Mouse (Mus musculus): ENCODE data around the gene Dnajb9. TPM values are rescaled to one million over a fixed set of nuclear protein-coding genes. Genes with fewer than 3 reads are reported as not detected.
A peak's percentile ranks its signal among the peaks of the same experiment; 100 is the strongest.
"Not testable (repeated sequence)": the region's sequence is repeated elsewhere in the genome, so short reads cannot be mapped to it uniquely, and the experiment has no call there.

The Dnajb9 gene
- polyA plus RNA-seq (2016; fragmentation: Nextera tagmentation; extraction: Ambion mirVana) = 24.0 and 25.2 TPM in 2 replicates

GRCm38 (mm10) chr12:44209824-44210752 is at the start of gene Dnajb9:
Dnajb9 (minus strand) TSS chr12:44210326.
- peak; percentile 99 for ATAC-seq (ENCODE audit: insufficient number of reproducible peaks, insufficient read depth, low FRiP score, low TSS enrichment)
- H3K4me3 ChIP-seq = peak within 1 kb of the TSS; percentile 98
- peaks cover 3% of the 10 kb centered on the region for H3K36me3 ChIP-seq
- no peaks in the 10 kb centered on the region for H3K27me3 ChIP-seq
- H3K9me3 ChIP-seq = no peaks in the 10 kb centered on the region
- peak within 1 kb of the TSS; percentile 68 for H3K4me2 ChIP-seq (replicated peaks)
- peaks cover 8% of the 10 kb centered on the region for H3K4me1 ChIP-seq
- H3K9ac ChIP-seq = peak within 1 kb of the TSS; percentile 85
- WGBS = under 1% methylated on average over 77 of the region's 77 CpGs
- H3K27ac ChIP-seq = peak within 1 kb of the TSS; percentile 83

- H3K27me3 ChIP-seq = no peaks in the 10 kb centered on the region
- WGBS = 77% methylated on average over 9 of the region's 9 CpGs
- H3K9ac ChIP-seq = no peak overlapping the region
- no peak overlapping the region for H3K27ac ChIP-seq
- H3K4me1 ChIP-seq = no peaks in the 10 kb centered on the region
- no peak overlapping the region for H3K4me2 ChIP-seq (replicated peaks)
- no peak for ATAC-seq (ENCODE audit: insufficient number of reproducible peaks, insufficient read depth, low FRiP score, low TSS enrichment)
- H3K9me3 ChIP-seq = no peaks in the 10 kb centered on the region
- H3K36me3 ChIP-seq = no peaks in the 10 kb centered on the region
- H3K4me3 ChIP-seq = no peak overlapping the region
Observed at GRCm38 (mm10) chr12:44248309-44248977, 38.3 kb upstream of the Dnajb9 start.

- H3K36me3 ChIP-seq = no peaks in the 10 kb centered on the region
- 91% methylated on average over 3 of the region's 3 CpGs for WGBS
- H3K4me1 ChIP-seq = no peaks in the 10 kb centered on the region
- H3K9me3 ChIP-seq = no peaks in the 10 kb centered on the region
- no peak overlapping the region for H3K4me2 ChIP-seq (replicated peaks)
- ATAC-seq (ENCODE audit: insufficient number of reproducible peaks, insufficient read depth, low FRiP score, low TSS enrichment) = no peak
- no peak overlapping the region for H3K27ac ChIP-seq
- H3K9ac ChIP-seq = no peak overlapping the region
- no peak overlapping the region for H3K4me3 ChIP-seq
- no peaks in the 10 kb centered on the region for H3K27me3 ChIP-seq
Observed at GRCm38 (mm10) chr12:44245739-44246138, 35.6 kb upstream of the Dnajb9 start.

GRCm38 (mm10) chr12:44242407-44242806 is 32.3 kb upstream of the Dnajb9 start:
- Histone ChIP-seq H3K4me2 (replicated peaks) (no peak overlapping the region), H3K36me3 (no peaks in the 10 kb centered on the region), H3K9ac (no peak overlapping the region), H3K27me3 (no peaks in the 10 kb centered on the region), H3K9me3 (no peaks in the 10 kb centered on the region), H3K4me3 (no peak overlapping the region), H3K27ac (no peak overlapping the region), H3K4me1 (no peaks in the 10 kb centered on the region)
- no peak for ATAC-seq (ENCODE audit: insufficient number of reproducible peaks, insufficient read depth, low FRiP score, low TSS enrichment)
- WGBS = 92% methylated on average over 4 of the region's 4 CpGs

GRCm38 (mm10) chr12:44241090-44241489 is 31.0 kb upstream of the Dnajb9 start:
- no peak overlapping the region for H3K9ac ChIP-seq
- no peaks in the 10 kb centered on the region for H3K4me1 ChIP-seq
- no peaks in the 10 kb centered on the region for H3K27me3 ChIP-seq
- H3K4me3 ChIP-seq = no peak overlapping the region
- H3K27ac ChIP-seq = no peak overlapping the region
- H3K4me2 ChIP-seq (replicated peaks) = no peak overlapping the region
- H3K36me3 ChIP-seq = no peaks in the 10 kb centered on the region
- 80% methylated on average over 7 of the region's 7 CpGs for WGBS
- no peaks in the 10 kb centered on the region for H3K9me3 ChIP-seq
- ATAC-seq (ENCODE audit: insufficient number of reproducible peaks, insufficient read depth, low FRiP score, low TSS enrichment) = no peak

GRCm38 (mm10) chr12:44224650-44225049 is 14.5 kb upstream of the Dnajb9 start:
- no peak for ATAC-seq (ENCODE audit: insufficient number of reproducible peaks, insufficient read depth, low FRiP score, low TSS enrichment)
- no peaks in the 10 kb centered on the region for H3K9me3 ChIP-seq
- H3K27me3 ChIP-seq = no peaks in the 10 kb centered on the region
- H3K4me3 ChIP-seq = no peak overlapping the region
- H3K27ac ChIP-seq = no peak overlapping the region
- no peaks in the 10 kb centered on the region for H3K4me1 ChIP-seq
- WGBS = 76% methylated on average over 3 of the region's 3 CpGs
- H3K9ac ChIP-seq = no peak overlapping the region
- H3K4me2 ChIP-seq (replicated peaks) = no peak overlapping the region
- H3K36me3 ChIP-seq = no peaks in the 10 kb centered on the region

GRCm38 (mm10) chr12:44223044-44223443 is 12.9 kb upstream of the Dnajb9 start:
- H3K27ac ChIP-seq = no peak overlapping the region
- H3K9ac ChIP-seq = no peak overlapping the region
- H3K4me3 ChIP-seq = no peak overlapping the region
- no peaks in the 10 kb centered on the region for H3K4me1 ChIP-seq
- no peaks in the 10 kb centered on the region for H3K36me3 ChIP-seq
- H3K27me3 ChIP-seq = no peaks in the 10 kb centered on the region
- H3K9me3 ChIP-seq = no peaks in the 10 kb centered on the region
- H3K4me2 ChIP-seq (replicated peaks) = no peak overlapping the region
- 57% methylated on average over 3 of the region's 3 CpGs for WGBS
- no peak for ATAC-seq (ENCODE audit: insufficient number of reproducible peaks, insufficient read depth, low FRiP score, low TSS enrichment)

- no peak overlapping the region for H3K27ac ChIP-seq
- no peaks in the 10 kb centered on the region for H3K27me3 ChIP-seq
- peak overlapping the region; percentile 72 for H3K9ac ChIP-seq
- peak overlapping the region; percentile 70 for H3K4me3 ChIP-seq
- peak overlapping the region; percentile 83 for H3K4me2 ChIP-seq (replicated peaks)
- no peaks in the 10 kb centered on the region for H3K4me1 ChIP-seq
- H3K36me3 ChIP-seq = no peaks in the 10 kb centered on the region
- no peaks in the 10 kb centered on the region for H3K9me3 ChIP-seq
- no peak for ATAC-seq (ENCODE audit: insufficient number of reproducible peaks, insufficient read depth, low FRiP score, low TSS enrichment)
- 2% methylated on average over 85 of the region's 89 CpGs for WGBS
Observed at GRCm38 (mm10) chr12:44221651-44222356, 11.7 kb upstream of the Dnajb9 start.

GRCm38 (mm10) chr12:44221070-44221469 is 10.9 kb upstream of the Dnajb9 start, which contains the start of gene Pnpla8:
Pnpla8 (plus strand) TSS chr12:44221370.
- H3K27ac ChIP-seq = not testable (repeated sequence)

GRCm38 (mm10) chr12:44211555-44211954 is 1.4 kb upstream of the Dnajb9 start:
- Histone ChIP-seq H3K4me3 (no peak overlapping the region), H3K4me1 (peaks cover 8% of the 10 kb centered on the region), H3K27me3 (no peaks in the 10 kb centered on the region), H3K4me2 (replicated peaks) (no peak overlapping the region), H3K9me3 (no peaks in the 10 kb centered on the region), H3K36me3 (no peaks in the 10 kb centered on the region), H3K9ac (no peak overlapping the region), H3K27ac (no peak overlapping the region)
- no peak for ATAC-seq (ENCODE audit: insufficient number of reproducible peaks, insufficient read depth, low FRiP score, low TSS enrichment)
- WGBS = 90% methylated on average over 3 of the region's 3 CpGs

More at GRCm38 (mm10) chr12:44221070-44221469, 10.9 kb upstream of the Dnajb9 start, which contains the start of gene Pnpla8:
- H3K9me3 ChIP-seq; H3K4me1 ChIP-seq; ATAC-seq (ENCODE audit: insufficient number of reproducible peaks, insufficient read depth, low FRiP score, low TSS enrichment); H3K36me3 ChIP-seq; H3K27me3 ChIP-seq: not testable (repeated sequence)
- Histone ChIP-seq H3K9ac (peak within 1 kb of the TSS; percentile 72), H3K4me3 (peak within 1 kb of the TSS; percentile 70), H3K4me2 (replicated peaks) (peak within 1 kb of the TSS; percentile 83)
- WGBS = 85% methylated on average over 2 of the region's 2 CpGs

GRCm38 (mm10) chr12:44209141-44209823 is 844 bp downstream of the Dnajb9 start:
- H3K9ac ChIP-seq = peak overlapping the region; percentile 85
- peaks cover 3% of the 10 kb centered on the region for H3K36me3 ChIP-seq
- H3K4me2 ChIP-seq (replicated peaks) = peak overlapping the region; percentile 68
- peaks cover 8% of the 10 kb centered on the region for H3K4me1 ChIP-seq
- peak; percentile 0; the same call in 1 of the 2 replicates for ATAC-seq (ENCODE audit: insufficient number of reproducible peaks, insufficient read depth, low FRiP score, low TSS enrichment)
- peak overlapping the region; percentile 83 for H3K27ac ChIP-seq
- under 1% methylated on average over 37 of the region's 37 CpGs for WGBS
- peak overlapping the region; percentile 98 for H3K4me3 ChIP-seq
- no peaks in the 10 kb centered on the region for H3K9me3 ChIP-seq
- no peaks in the 10 kb centered on the region for H3K27me3 ChIP-seq

All from embryonic facial prominence, embryonic 12.5 days (tissue).